Mouse (Mus musculus) liver, embryonic 14.5 days (tissue): Measurements from ENCODE around the gene Adap1. TPM values are rescaled to one million over a fixed set of nuclear protein-coding genes. Genes with fewer than 3 reads are reported as not detected.

Experiments
- ATAC-seq: fragments of 200-750 bp; cut with Nextera tagmentation; 2 replicates; pipeline ENCODE4 v1.8.0; 2017; ENCODE audit warnings: moderate number of reproducible peaks, mild to moderate bottlenecking, moderate library complexity; ENCODE audit not compliant: insufficient read depth
- DNase-seq, 3 experiments: peaks; one replicate each; pipeline ENCODE4 v3.0.0-alpha.2; 2012 to 2013; ENCODE audit warnings: low read depth in 3 of 3, low spot score in 3 of 3
- H3K27ac ChIP-seq: fragments of 300-500 bp; sonication (generic); 2 replicates; pipeline ENCODE4 v1.5.1; 2014; ENCODE audit warnings: moderate library complexity, mild to moderate bottlenecking, control low read depth, inconsistent platforms
- H3K27me3 ChIP-seq: fragments of 300-500 bp; sonication (generic); 2 replicates; pipeline ENCODE4 v1.6.1; 2014; ENCODE audit warnings: mild to moderate bottlenecking, low read length, moderate library complexity; ENCODE audit not compliant: control insufficient read depth, insufficient read depth
- H3K36me3 ChIP-seq: fragments of 300-500 bp; sonication (generic); replicated peaks from 2 replicates; pipeline ENCODE4 v1.6.1; 2014; ENCODE audit warnings: low read depth; ENCODE audit not compliant: control insufficient read depth, insufficient read depth
- H3K4me1 ChIP-seq, 2 experiments: fragments of 200-500 bp in 1 of 2; fragments of 300-500 bp in 1 of 2; sonication (generic) in 1 of 2; replicated peaks; 2 replicates each; pipeline ENCODE4 v1.6.1; 2012 to 2014; ENCODE audit warnings: antibody characterized with exemption in 1 of 2, inconsistent platforms in 1 of 2, low read length in 1 of 2; ENCODE audit not compliant: control insufficient read depth in 2 of 2, insufficient read depth in 2 of 2
- H3K4me2 ChIP-seq: fragments of 300-500 bp; sonication (generic); 2 replicates; pipeline ENCODE4 v1.6.1; 2014; ENCODE audit warnings: low read depth, mild to moderate bottlenecking, control low read depth, moderate library complexity
- H3K4me3 ChIP-seq, 2 experiments: fragments of 200-500 bp in 1 of 2; fragments of 300-500 bp in 1 of 2; sonication (generic) in 1 of 2; 2 replicates each; pipeline ENCODE4 v1.5.1; 2012 to 2014; ENCODE audit warnings: low read depth in 2 of 2, low read length in 2 of 2, mild to moderate bottlenecking in 2 of 2, control low read depth in 1 of 2, inconsistent platforms in 1 of 2, moderate library complexity in 1 of 2; ENCODE audit not compliant: insufficient read depth in 1 of 2
- H3K9ac ChIP-seq: fragments of 300-500 bp; sonication (generic); replicated peaks from 2 replicates; pipeline ENCODE4 v1.6.1; 2014; ENCODE audit warnings: mild to moderate bottlenecking, control low read depth, moderate library complexity
- H3K9me3 ChIP-seq: fragments of 300-500 bp; sonication (generic); 2 replicates; pipeline ENCODE4 v1.6.1; 2016; ENCODE audit warnings: low read length, mixed read lengths; ENCODE audit not compliant: control insufficient read depth
- CTCF ChIP-seq: IDR thresholded peaks from 2 replicates; pipeline ENCODE4 v1.5.1; 2016; ENCODE audit warnings: antibody characterized with exemption, low read depth, control low read depth
- EP300 ChIP-seq: IDR thresholded peaks from 2 replicates; pipeline ENCODE4 v1.6.1; 2016; ENCODE audit warnings: antibody characterized with exemption, low read depth
- WGBS: fragments of 180-500 bp; shearing (Covaris S2); extraction: QIAGEN DNeasy Blood & Tissue Kit; methylation state at CpG from one replicate; pipeline ENCODE4 v1.1.7; 2014; ENCODE audit not compliant: insufficient replicate concordance; 5-methylcytosine and 5-hydroxymethylcytosine counted together
- polyA plus RNA-seq, 2 experiments: library from polyadenylated mRNA; depleted of rRNA in 1 of 2; stranded (reverse) in 1 of 2; unstranded in 1 of 2; fragments of >200 nt; fragmentation: Nextera tagmentation in 1 of 2; extraction: Ambion mirVana in 1 of 2; gene quantifications; 2 replicates each; pipeline versions ENCODE4 v1.2.1 to v1.2.3; 2012 to 2014

Gene Adap1
- polyA plus RNA-seq, 2 experiments, result 2.2 to 3.0 TPM

- no peaks in the 10 kb centered on the region for H3K9me3 ChIP-seq
- TF ChIP-seq EP300 (no peak), CTCF (no peak)
- DNase-seq (peak; percentile 58 to 75 (median 60)), ATAC-seq (peak; percentile 45)
- H3K27me3 ChIP-seq, result no peaks in the 10 kb centered on the region
- WGBS, result 6% methylated on average over 6 of the region's 6 CpGs
- peak overlapping the region; percentile 88 to 97 for H3K4me3 ChIP-seq
- H3K9ac ChIP-seq, result peak overlapping the region; percentile 82
- H3K27ac ChIP-seq, result peak overlapping the region; percentile 89
- H3K4me2 ChIP-seq, result peak overlapping the region; percentile 99
- peaks cover 13% of the 10 kb centered on the region for H3K36me3 ChIP-seq
- H3K4me1 ChIP-seq, result peaks cover 17 to 45% of the 10 kb centered on the region in 2 experiments
Observed at GRCm38 (mm10) chr5:139253301-139253741, 72.1 kb downstream of the Adap1 start.

- 0% methylated on average over 7 of the region's 7 CpGs for WGBS
- no peaks in the 10 kb centered on the region for H3K9me3 ChIP-seq
- peaks cover 17 to 47% of the 10 kb centered on the region in 2 experiments for H3K4me1 ChIP-seq
- no peak for TF ChIP-seq EP300
- TF ChIP-seq CTCF, result no peak; the same call in none of the 2 replicates
- peak overlapping the region; percentile 88 to 97 for H3K4me3 ChIP-seq
- peak overlapping the region; percentile 82 for H3K9ac ChIP-seq
- peak in 2 of 3 experiments; percentile 63 to 66 for DNase-seq
- peaks cover 14% of the 10 kb centered on the region for H3K36me3 ChIP-seq
- peak; percentile 72 for ATAC-seq
- H3K27me3 ChIP-seq, result no peaks in the 10 kb centered on the region
- peak overlapping the region; percentile 99 for H3K4me2 ChIP-seq
- peak overlapping the region; percentile 89 for H3K27ac ChIP-seq
Observed at GRCm38 (mm10) chr5:139252910-139253245, 72.5 kb downstream of the Adap1 start.

- Histone ChIP-seq H3K36me3 (peaks cover 16% of the 10 kb centered on the region), H3K4me1 (peaks cover 16 to 51% of the 10 kb centered on the region in 2 experiments), H3K4me2 (peak within 1 kb of the TSS; percentile 99), H3K9me3 (no peaks in the 10 kb centered on the region), H3K4me3 (peak within 1 kb of the TSS; percentile 88 to 97), H3K9ac (peak within 1 kb of the TSS; percentile 82), H3K27me3 (no peaks in the 10 kb centered on the region), H3K27ac (peak within 1 kb of the TSS; percentile 89)
- TF ChIP-seq CTCF (no peak), EP300 (peak; percentile 52)
- WGBS, result under 1% methylated on average over 90 of the region's 90 CpGs
- DNase-seq (peak; percentile 97 to 98 (median 97)), ATAC-seq (peak; percentile 88)
Observed at GRCm38 (mm10) chr5:139252081-139252909, 73.1 kb downstream of the Adap1 start, which contains the start of gene Get4. Gene Get4, plus strand, starts transcription at chr5:139252324.

- Histone ChIP-seq H3K9ac (peak overlapping the region; percentile 82), H3K4me3 (peak overlapping the region; percentile 88 to 97), H3K4me2 (peak overlapping the region; percentile 99), H3K9me3 (no peaks in the 10 kb centered on the region), H3K4me1 (peaks cover 13 to 45% of the 10 kb centered on the region in 2 experiments), H3K36me3 (peaks cover 18% of the 10 kb centered on the region), H3K27ac (peak overlapping the region; percentile 32), H3K27me3 (no peaks in the 10 kb centered on the region)
- ATAC-seq (peak; percentile 4), DNase-seq (no peak)
- peak; percentile 28 for TF ChIP-seq CTCF
- no peak for TF ChIP-seq EP300
- 3% methylated on average over 8 of the region's 8 CpGs for WGBS
Observed at GRCm38 (mm10) chr5:139251736-139252080, 73.7 kb downstream of the Adap1 start.

- no peak for DNase-seq
- TF ChIP-seq EP300 (no peak), CTCF (no peak)
- H3K27me3 ChIP-seq, result no peaks in the 10 kb centered on the region
- H3K9me3 ChIP-seq, result no peaks in the 10 kb centered on the region
- 79% methylated on average over 7 of the region's 7 CpGs for WGBS
- peak overlapping the region; percentile 32 for H3K27ac ChIP-seq
- H3K4me3 ChIP-seq, result peak overlapping the region in 1 of 2 experiments; percentile 97; a peak in 3 of 4 replicates
- H3K9ac ChIP-seq, result peak overlapping the region; percentile 82
- peak overlapping the region; percentile 99 for H3K4me2 ChIP-seq
- peaks cover 13 to 42% of the 10 kb centered on the region in 2 experiments for H3K4me1 ChIP-seq
- ATAC-seq, result no peak
- H3K36me3 ChIP-seq, result peaks cover 23% of the 10 kb centered on the region
Observed at GRCm38 (mm10) chr5:139251279-139251678, 74.1 kb downstream of the Adap1 start.
